In the genomic region with DNA sequence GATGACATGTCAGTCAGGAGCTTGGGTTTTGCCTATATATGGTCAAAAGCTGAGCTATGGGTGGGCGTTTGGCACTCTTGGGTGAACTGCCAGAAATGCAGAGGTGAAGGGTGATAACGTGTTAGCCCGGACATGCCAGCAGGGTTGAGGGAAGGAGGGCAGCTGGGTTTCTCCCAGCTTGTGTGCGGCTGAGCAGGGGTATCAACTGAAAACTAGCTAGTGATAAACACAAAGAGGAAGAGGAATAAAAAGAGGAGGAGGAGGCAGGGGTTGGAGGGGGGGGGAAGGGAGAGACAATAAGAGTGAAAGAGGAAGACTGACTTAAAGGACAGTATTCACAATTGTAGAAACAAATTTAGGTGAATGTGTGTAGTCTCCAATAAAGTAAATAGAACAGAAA, we compare ENCODE assay signal across 36 mouse cellular contexts. TPM values are rescaled to one million over a fixed set of nuclear protein-coding genes. Genes with fewer than 3 reads are reported as not detected.
DNase-seq lines count a peak whose midpoint lies in the region; ATAC-seq and TF ChIP-seq lines count a peak whose summit lies in the region.
"Had no signal": no experiment of that assay in that cellular context is flagged by ENCODE, and none has a peak within 500 bp of the region (broad histone marks: within the 10 kb centered on the region; RNA-seq: fewer than 3 reads in every experiment).

No protein-coding gene starts in this region.

- in situ Hi-C loops in CH12.LX (cut with MboI; ENCODE audit: low pct_ligation_motif_present, low pct_unique_long_range_greater_than_20kb, low sequenced_read_pairs): no loop called here

- no peak for TF ChIP-seq CTCF in CH12.LX (conservative IDR thresholded peaks at IDR 0.05 in 1 of 2, IDR thresholded peaks at IDR 0.05 in 1 of 2; ENCODE audit: low read depth in 2 of 2, low read length in 2 of 2)
- no peak for TF ChIP-seq CTCF in left cerebral cortex, adult 2 months (IDR thresholded peaks at IDR 0.05)
- no peak for TF ChIP-seq CTCF in layer of hippocampus, adult 2 months (conservative IDR thresholded peaks at IDR 0.05)
- TF ChIP-seq CTCF in thymus, adult 2 months (IDR thresholded peaks at IDR 0.05; ENCODE audit: borderline replicate concordance, control insufficient read depth, extremely low read depth, insufficient read depth, low read length, poor library complexity): no peak

- TF ChIP-seq RAD21 in CH12.LX (IDR thresholded peaks at IDR 0.05; ENCODE audit: low read depth, low read length): no peak

- dilution Hi-C loops in CH12.LX (cut with MboI; ENCODE audit: extremely low pct_ligation_motif_present, extremely low pct_unique_long_range_greater_than_20kb, low sequenced_read_pairs): no loop called here

- DNase-seq in CH12.LX (ENCODE audit: extremely low read depth) (peak; percentile 2), MEL-GATA-1-ER (ENCODE audit: extremely low read depth, low read depth) (peak; percentile 49)
- no peak for DNase-seq in left cerebral cortex, adult 2 months (ENCODE audit: extremely low spot score in 1 of 2, low spot score in 2 of 2)
- DNase-seq in forebrain, embryonic 10.5 days (ENCODE audit: extremely low spot score, low spot score): no peak
- no peak for DNase-seq in layer of hippocampus, adult 2 months (ENCODE audit: low spot score in 2 of 2)
- no peak for DNase-seq in thymus, adult 2 months
- DNase-seq: adrenal gland, adult 2 months; adrenal gland, postnatal 14 days; cerebellum, adult 11 months; cerebellum, adult 2 months; cerebellum, adult 9-11 months; cerebellum, postnatal 25 days; forebrain, postnatal 0 days; gastrocnemius, adult 2 months; gastrocnemius, postnatal 14 days; heart, adult 18-20 months; heart, postnatal 14 days; heart, postnatal 4 days had no signal

- no peaks in the 10 kb centered on the region for H3K79me2 ChIP-seq in CH12.LX (replicated peaks; ENCODE audit: control insufficient read depth, extremely low read depth, insufficient read depth, poor library complexity, severe bottlenecking)

- no peak overlapping the region for H3K9ac ChIP-seq in CH12.LX (ENCODE audit: insufficient read depth, low read depth)
- H3K9ac ChIP-seq: forebrain, postnatal 0 days; heart, embryonic 12.5 days; heart, embryonic 15.5 days; hindbrain, embryonic 14.5 days had no signal

- H3K27ac ChIP-seq in CH12.LX (ENCODE audit: insufficient read depth, low read depth): no peak overlapping the region
- H3K27ac ChIP-seq in left cerebral cortex, adult 2 months: no peak overlapping the region
- no peak overlapping the region for H3K27ac ChIP-seq in forebrain, embryonic 10.5 days
- no peak overlapping the region for H3K27ac ChIP-seq in layer of hippocampus, adult 2 months
- no peak overlapping the region for H3K27ac ChIP-seq in thymus, adult 2 months (ENCODE audit: control insufficient read depth, insufficient read depth, low read length)
- H3K27ac ChIP-seq: gastrocnemius, adult 2 months; heart, embryonic 15.5 days; hindbrain, embryonic 14.5 days; hindbrain, postnatal 0 days had no signal

- no peak overlapping the region for H3K4me2 ChIP-seq in CH12.LX (ENCODE audit: insufficient read depth, low read depth, poor library complexity, severe bottlenecking)
- H3K4me2 ChIP-seq: heart, embryonic 12.5 days; heart, embryonic 15.5 days; hindbrain, embryonic 14.5 days had no signal

- WGBS in forebrain, embryonic 10.5 days: 73% methylated on average over 4 of the region's 4 CpGs
- WGBS in thymus, adult 2 months: 49% methylated on average over 4 of the region's 4 CpGs

- peak; percentile 84 for ATAC-seq in granulocyte monocyte progenitor cell, adult 5-6 weeks (replicated peaks; ENCODE audit: poor library complexity, severe bottlenecking)
- ATAC-seq: CD4-positive, CD25-positive, alpha-beta regulatory T cell, adult 4 months; forebrain, embryonic 14.5 days; forebrain, postnatal 0 days; hindbrain, postnatal 0 days; inflammation-experienced regulatory T-cells, adult 6 months; intestine, embryonic 16.5 days had no signal

- H3K36me3 ChIP-seq in CH12.LX (replicated peaks in 1 of 2; ENCODE audit: control insufficient read depth in 1 of 2, insufficient read depth in 1 of 2, low read length in 1 of 2): no peaks in the 10 kb centered on the region
- H3K36me3 ChIP-seq in forebrain, embryonic 10.5 days (replicated peaks): no peaks in the 10 kb centered on the region
- no peaks in the 10 kb centered on the region for H3K36me3 ChIP-seq in thymus, adult 2 months (ENCODE audit: control insufficient read depth, insufficient read depth, low read length)
- H3K36me3 ChIP-seq: G1E; heart, embryonic 12.5 days; heart, embryonic 15.5 days had no signal

- no peak for TF ChIP-seq POLR2A in CH12.LX (IDR thresholded peaks at IDR 0.05; ENCODE audit: low read depth, low read length)
- TF ChIP-seq POLR2A in thymus, adult 2 months (IDR thresholded peaks at IDR 0.05; ENCODE audit: control insufficient read depth, extremely low read depth, insufficient read depth, low read length, poor library complexity): no peak

- peaks cover 3 to 16% of the 10 kb centered on the region in 2 experiments; a peak in 2 of 4 replicates for H3K4me1 ChIP-seq in CH12.LX (ENCODE audit: control insufficient read depth in 1 of 2, insufficient read depth in 2 of 2)
- H3K4me1 ChIP-seq in forebrain, embryonic 10.5 days: no peaks in the 10 kb centered on the region
- H3K4me1 ChIP-seq in thymus, adult 2 months (replicated peaks; ENCODE audit: control insufficient read depth, insufficient read depth, low read length): no peaks in the 10 kb centered on the region
- H3K4me1 ChIP-seq: heart, embryonic 12.5 days; heart, embryonic 15.5 days had no signal

- no peaks in the 10 kb centered on the region for H3K9me3 ChIP-seq in CH12.LX (replicated peaks; ENCODE audit: low read length)
- no peaks in the 10 kb centered on the region for H3K9me3 ChIP-seq in forebrain, embryonic 10.5 days
- H3K9me3 ChIP-seq: G1E; heart, embryonic 12.5 days; heart, embryonic 15.5 days had no signal

- no peaks in the 10 kb centered on the region for H3K27me3 ChIP-seq in CH12.LX (replicated peaks)
- no peaks in the 10 kb centered on the region for H3K27me3 ChIP-seq in forebrain, embryonic 10.5 days (ENCODE audit: poor library complexity, severe bottlenecking)
- H3K27me3 ChIP-seq in thymus, adult 2 months (ENCODE audit: control insufficient read depth, insufficient read depth, low read length): no peaks in the 10 kb centered on the region
- H3K27me3 ChIP-seq: heart, embryonic 12.5 days; heart, embryonic 15.5 days had no signal

- intact Hi-C loops in left cerebral cortex, adult 2 months (cut with DNase I): no loop called here

- no peak overlapping the region for H3K4me3 ChIP-seq in CH12.LX (replicated peaks in 1 of 3; ENCODE audit: low read depth in 2 of 3, low read length in 2 of 3, poor library complexity in 1 of 3)
- H3K4me3 ChIP-seq in left cerebral cortex, adult 2 months: no peak overlapping the region
- no peak overlapping the region for H3K4me3 ChIP-seq in forebrain, embryonic 10.5 days
- no peak overlapping the region for H3K4me3 ChIP-seq in layer of hippocampus, adult 2 months
- H3K4me3 ChIP-seq in thymus, adult 2 months (ENCODE audit: control insufficient read depth, insufficient read depth, low read length): no peak overlapping the region
- H3K4me3 ChIP-seq: gastrocnemius, adult 2 months; heart, embryonic 12.5 days; heart, embryonic 15.5 days had no signal

- no peak for TF ChIP-seq EP300 in CH12.LX (IDR thresholded peaks at IDR 0.05; ENCODE audit: low read length)

RNA-seq across cellular contexts. Expression of a gene that starts 8.2 kb away (rescaled TPM):
- total RNA-seq in CH12.LX (2012; rRNA removed) (not detected in 2 replicates), CH12.LX (2014; rRNA removed) (not detected in 2 replicates)
- not detected in 2 replicates for polyA plus RNA-seq in CH12.LX (2012; ENCODE audit: insufficient read length, low read depth)
- total RNA-seq in granulocyte monocyte progenitor cell, adult 5-6 weeks (2014; fragmentation: Nextera tagmentation): not detected in 2 replicates
- total RNA-seq in granulocyte monocyte progenitor cell, adult 5-6 weeks (2017): not detected in 2 replicates
- total RNA-seq in left cerebral cortex, adult 2 months (2021): not detected
- not detected in 2 replicates for polyA plus RNA-seq in forebrain, embryonic 10.5 days (2016; fragmentation: Nextera tagmentation; extraction: Ambion mirVana)
- not detected for total RNA-seq in layer of hippocampus, adult 2 months (2021)
- not detected in 2 replicates for polyA plus RNA-seq in thymus, adult 2 months (2012; rRNA removed)
- total RNA-seq: adrenal gland, adult 2 months; adrenal gland, postnatal 14 days; adrenal gland, postnatal 4 days; forebrain, postnatal 0 days; gastrocnemius, adult 2 months; gastrocnemius, postnatal 14 days; gastrocnemius, postnatal 4 days; heart, adult 18-20 months; heart, postnatal 14 days; heart, postnatal 4 days; hindbrain, postnatal 0 days had no signal
- polyA plus RNA-seq: adrenal gland, adult 2 months; C2C12; CD4-positive, CD25-positive, alpha-beta regulatory T cell, adult 4 months; cerebellum, adult 2 months; embryonic facial prominence, embryonic 11.5 days; embryonic facial prominence, embryonic 14.5 days; forebrain, embryonic 11.5 days; forebrain, embryonic 14.5 days; forebrain, postnatal 0 days; frontal cortex, adult 2 months; G1E; heart, embryonic 12.5 days; heart, embryonic 15.5 days; hindbrain, embryonic 11.5 days; hindbrain, embryonic 14.5 days; hindbrain, postnatal 0 days; inflammation-experienced regulatory T-cells, adult 6 months; intestine, embryonic 16.5 days had no signal

RNA-seq across cellular contexts. Expression of a gene that starts 13.6 kb away (rescaled TPM):
- total RNA-seq in CH12.LX (2012; rRNA removed): not detected in 2 replicates
- not detected in 2 replicates for total RNA-seq in CH12.LX (2014; rRNA removed)
- polyA plus RNA-seq in CH12.LX (2012; ENCODE audit: insufficient read length, low read depth): not detected in 2 replicates
- total RNA-seq in granulocyte monocyte progenitor cell, adult 5-6 weeks (2014; fragmentation: Nextera tagmentation): not detected in 2 replicates
- total RNA-seq in granulocyte monocyte progenitor cell, adult 5-6 weeks (2017): not detected in 2 replicates
- not detected for total RNA-seq in left cerebral cortex, adult 2 months (2021)
- polyA plus RNA-seq in forebrain, embryonic 10.5 days (2016; fragmentation: Nextera tagmentation; extraction: Ambion mirVana): 0.06 TPM in 1 of 2 replicates, not detected in the other
- not detected for total RNA-seq in layer of hippocampus, adult 2 months (2021)
- polyA plus RNA-seq in thymus, adult 2 months (2012; rRNA removed): not detected in 2 replicates
- total RNA-seq: adrenal gland, adult 2 months; adrenal gland, postnatal 14 days; adrenal gland, postnatal 4 days; forebrain, postnatal 0 days; gastrocnemius, adult 2 months; gastrocnemius, postnatal 14 days; gastrocnemius, postnatal 4 days; heart, adult 18-20 months; heart, postnatal 14 days; heart, postnatal 4 days; hindbrain, postnatal 0 days had no signal
- polyA plus RNA-seq: adrenal gland, adult 2 months; C2C12; CD4-positive, CD25-positive, alpha-beta regulatory T cell, adult 4 months; cerebellum, adult 2 months; embryonic facial prominence, embryonic 11.5 days; embryonic facial prominence, embryonic 14.5 days; forebrain, embryonic 11.5 days; forebrain, embryonic 14.5 days; G1E; heart, embryonic 15.5 days; inflammation-experienced regulatory T-cells, adult 6 months; intestine, embryonic 16.5 days had no signal

RNA-seq across cellular contexts. Expression of a gene that starts 22.3 kb away (rescaled TPM):
- not detected in 2 replicates for total RNA-seq in CH12.LX (2012; rRNA removed)
- total RNA-seq in CH12.LX (2014; rRNA removed): not detected in 2 replicates
- polyA plus RNA-seq in CH12.LX (2012; ENCODE audit: insufficient read length, low read depth): not detected in 2 replicates
- not detected in 2 replicates for total RNA-seq in granulocyte monocyte progenitor cell, adult 5-6 weeks (2014; fragmentation: Nextera tagmentation)
- total RNA-seq in granulocyte monocyte progenitor cell, adult 5-6 weeks (2017): not detected in 2 replicates
- total RNA-seq in left cerebral cortex, adult 2 months (2021): not detected
- not detected in 2 replicates for polyA plus RNA-seq in forebrain, embryonic 10.5 days (2016; fragmentation: Nextera tagmentation; extraction: Ambion mirVana)
- total RNA-seq in layer of hippocampus, adult 2 months (2021): not detected
- polyA plus RNA-seq in thymus, adult 2 months (2012; rRNA removed): 0.11 TPM in 1 of 2 replicates, not detected in the other
- total RNA-seq: adrenal gland, adult 2 months; adrenal gland, postnatal 14 days; adrenal gland, postnatal 4 days; forebrain, postnatal 0 days; gastrocnemius, adult 2 months; gastrocnemius, postnatal 14 days; gastrocnemius, postnatal 4 days; heart, adult 18-20 months; heart, postnatal 14 days; heart, postnatal 4 days; hindbrain, postnatal 0 days had no signal
- polyA plus RNA-seq: adrenal gland, adult 2 months; C2C12; CD4-positive, CD25-positive, alpha-beta regulatory T cell, adult 4 months; embryonic facial prominence, embryonic 11.5 days; embryonic facial prominence, embryonic 14.5 days; forebrain, embryonic 11.5 days; forebrain, embryonic 14.5 days; forebrain, postnatal 0 days; G1E; heart, embryonic 12.5 days; heart, embryonic 15.5 days; hindbrain, embryonic 11.5 days; hindbrain, embryonic 14.5 days; hindbrain, postnatal 0 days; inflammation-experienced regulatory T-cells, adult 6 months; intestine, embryonic 16.5 days had no signal

RNA-seq across cellular contexts. Expression of a gene that starts 33.4 kb away (rescaled TPM):
- total RNA-seq in CH12.LX (2012; rRNA removed) (0.84 and 1.4 TPM in 2 replicates), CH12.LX (2014; rRNA removed) (0.16 TPM in 1 of 2 replicates, not detected in the other)
- polyA plus RNA-seq in CH12.LX (2012; ENCODE audit: insufficient read length, low read depth): 4.7 and 5.0 TPM in 2 replicates
- total RNA-seq in granulocyte monocyte progenitor cell, adult 5-6 weeks (2014; fragmentation: Nextera tagmentation): 11.3 and 12.2 TPM in 2 replicates
- 7.9 and 12.1 TPM in 2 replicates for total RNA-seq in granulocyte monocyte progenitor cell, adult 5-6 weeks (2017)
- 10 to 100 TPM; 30.9 to 31.4 TPM for total RNA-seq in left cerebral cortex, adult 2 months (2021)
- 10.7 and 12.4 TPM in 2 replicates for polyA plus RNA-seq in forebrain, embryonic 10.5 days (2016; fragmentation: Nextera tagmentation; extraction: Ambion mirVana)
- total RNA-seq in layer of hippocampus, adult 2 months (2021): 10 to 100 TPM; 30.6 to 39.3 TPM
- 2.2 and 2.4 TPM in 2 replicates for polyA plus RNA-seq in thymus, adult 2 months (2012; rRNA removed)
- polyA plus RNA-seq: G1E had no signal

RNA-seq across cellular contexts. Expression of a gene that starts 33.7 kb away (rescaled TPM):
- total RNA-seq in CH12.LX (2012; rRNA removed) (not detected in 2 replicates), CH12.LX (2014; rRNA removed) (not detected in 2 replicates)
- polyA plus RNA-seq in CH12.LX (2012; ENCODE audit: insufficient read length, low read depth): not detected in 2 replicates
- total RNA-seq in granulocyte monocyte progenitor cell, adult 5-6 weeks (2014; fragmentation: Nextera tagmentation): not detected in 2 replicates
- total RNA-seq in granulocyte monocyte progenitor cell, adult 5-6 weeks (2017): not detected in 2 replicates
- not detected for total RNA-seq in left cerebral cortex, adult 2 months (2021)
- not detected in 2 replicates for polyA plus RNA-seq in forebrain, embryonic 10.5 days (2016; fragmentation: Nextera tagmentation; extraction: Ambion mirVana)
- total RNA-seq in layer of hippocampus, adult 2 months (2021): not detected
- polyA plus RNA-seq in thymus, adult 2 months (2012; rRNA removed): not detected in 2 replicates
- total RNA-seq: adrenal gland, adult 2 months; adrenal gland, postnatal 14 days; adrenal gland, postnatal 4 days; forebrain, postnatal 0 days; gastrocnemius, adult 2 months; gastrocnemius, postnatal 14 days; gastrocnemius, postnatal 4 days; heart, adult 18-20 months; heart, postnatal 14 days; heart, postnatal 4 days; hindbrain, postnatal 0 days had no signal
- polyA plus RNA-seq: adrenal gland, adult 2 months; C2C12; cerebellum, adult 2 months; forebrain, embryonic 11.5 days; forebrain, embryonic 14.5 days; forebrain, postnatal 0 days; frontal cortex, adult 2 months; G1E; heart, embryonic 12.5 days; hindbrain, postnatal 0 days; intestine, embryonic 16.5 days had no signal

Comparison
In these comparisons a context has a peak if more than half of its experiments do, and no peak if none do; other contexts are left out.
1. DNase-seq: peak in CH12.LX (single experiment) and MEL-GATA-1-ER (single experiment); none in left cerebral cortex, adult 2 months (0 of 2), forebrain, embryonic 10.5 days (single experiment), layer of hippocampus, adult 2 months (0 of 2) and thymus, adult 2 months (single experiment).